Mouse (Mus musculus) bone marrow, adult 2 months (tissue): ENCODE results near the gene Prom1. TPM values are rescaled to one million over a fixed set of nuclear protein-coding genes. Genes with fewer than 3 reads are reported as not detected.

Experiments
- H3K27ac ChIP-seq: fragments of 200-500 bp; 2 replicates; pipeline ENCODE4 v1.5.1; 2012; ENCODE audit warnings: low read depth, mild to moderate bottlenecking, control low read depth, inconsistent platforms, low read length; ENCODE audit not compliant: control insufficient read depth, poor library complexity, insufficient read depth
- H3K4me1 ChIP-seq: fragments of 200-500 bp; 2 replicates; pipeline ENCODE4 v1.6.1; 2011; ENCODE audit warnings: low read length; ENCODE audit not compliant: control insufficient read depth, insufficient read depth
- H3K4me3 ChIP-seq: fragments of 200-500 bp; replicated peaks from 2 replicates; pipeline ENCODE3; 2011; ENCODE audit warnings: mild to moderate bottlenecking, low read depth, low read length, control low read depth; ENCODE audit not compliant: control insufficient read depth
- CTCF ChIP-seq: fragments of 200-500 bp; IDR thresholded peaks from 2 replicates; pipeline ENCODE4 v1.5.1; 2011; ENCODE audit warnings: low read length, control low read depth; ENCODE audit not compliant: control insufficient read depth, insufficient read depth
- POLR2A ChIP-seq: fragments of 200-500 bp; IDR thresholded peaks from 2 replicates; pipeline ENCODE4 v1.6.1; 2011; ENCODE audit warnings: low read depth, mild to moderate bottlenecking, control low read depth, low read length, borderline replicate concordance; ENCODE audit not compliant: control insufficient read depth
- WGBS: fragments of 180-500 bp; shearing (Covaris S2); methylation state at CpG from one replicate; pipeline ENCODE4 v1.1.7; 2018; 5-methylcytosine and 5-hydroxymethylcytosine counted together
- polyA plus RNA-seq: library from polyadenylated mRNA; stranded (reverse); fragments of >200 nt; gene quantifications from 2 replicates; pipeline ENCODE4 v1.2.4, GENCODE M21; 2011; ENCODE audit warnings: low replicate concordance; ENCODE audit not compliant: missing spikeins, insufficient read depth, insufficient read length

The Prom1 gene
- polyA plus RNA-seq, 1 experiment = 58.9 TPM

DNA sequence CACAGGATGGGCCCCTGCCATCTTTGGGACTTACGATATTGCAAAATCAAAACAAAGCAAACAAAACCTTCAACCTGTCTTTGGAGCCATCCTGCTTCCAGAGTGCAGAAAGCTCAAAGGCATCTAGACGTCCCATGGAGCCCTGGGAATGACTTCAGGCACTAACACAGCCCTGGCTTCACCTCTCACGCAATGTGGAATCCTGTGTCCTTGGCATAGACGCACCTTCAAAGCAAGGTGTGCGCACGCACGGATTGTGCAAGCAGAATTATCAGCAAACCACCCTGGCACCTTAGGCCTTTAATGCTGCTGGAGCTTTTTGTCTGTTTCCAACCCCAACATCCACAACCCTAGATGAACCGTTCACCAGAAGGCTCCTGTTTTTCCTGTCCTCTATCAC is 104.2 kb downstream of the Prom1 start:
- no peak overlapping the region for H3K4me3 ChIP-seq
- no peak overlapping the region for H3K27ac ChIP-seq
- TF ChIP-seq POLR2A (no peak), CTCF (no peak)
- 80% methylated on average over 8 of the region's 8 CpGs for WGBS
- no peaks in the 10 kb centered on the region for H3K4me1 ChIP-seq

DNA sequence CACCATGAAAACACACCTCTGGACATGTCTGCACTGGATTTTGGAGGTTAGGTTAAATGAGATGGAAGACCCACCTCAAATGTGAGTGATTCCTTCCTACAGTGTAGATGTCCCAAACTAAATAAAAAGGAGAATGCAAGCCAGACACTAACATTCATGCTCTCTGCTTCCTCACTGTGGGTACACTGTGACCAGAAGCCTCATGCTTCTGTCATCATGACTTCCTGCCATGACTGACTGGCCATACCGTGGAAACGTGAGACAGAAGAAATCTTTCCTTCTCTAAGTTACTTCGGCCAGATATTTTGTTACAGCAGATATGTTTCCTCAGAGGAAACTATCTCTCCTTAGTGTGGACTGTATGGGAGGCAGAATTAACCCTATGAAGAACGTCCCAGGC is 105.7 kb downstream of the Prom1 start:
- 7% methylated on average over 4 of the region's 4 CpGs for WGBS
- no peak overlapping the region for H3K4me3 ChIP-seq
- TF ChIP-seq POLR2A = no peak
- no peak for TF ChIP-seq CTCF
- no peaks in the 10 kb centered on the region for H3K4me1 ChIP-seq
- no peak overlapping the region for H3K27ac ChIP-seq

DNA sequence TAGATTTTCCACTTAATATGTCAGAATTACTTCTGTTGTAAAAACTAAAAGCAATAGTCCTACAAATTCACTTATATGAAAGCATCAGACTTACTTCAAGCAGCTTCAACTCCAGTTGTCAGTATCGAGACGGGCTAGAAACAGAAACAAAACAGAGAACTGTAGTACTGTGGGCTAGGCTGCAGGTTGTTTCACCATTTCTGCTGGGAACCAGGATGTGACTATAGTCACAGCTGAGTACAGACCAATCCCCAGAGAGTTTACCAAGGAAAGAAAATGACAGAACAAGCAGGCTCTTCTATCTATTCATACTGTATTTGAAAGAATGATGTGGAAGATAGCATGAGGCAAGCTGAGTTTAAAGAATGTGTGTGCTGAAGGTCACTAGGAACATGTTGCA is 106.9 kb downstream of the Prom1 start:
- no peaks in the 10 kb centered on the region for H3K4me1 ChIP-seq
- WGBS = 61% methylated on average over 2 of the region's 2 CpGs
- no peak overlapping the region for H3K27ac ChIP-seq

DNA sequence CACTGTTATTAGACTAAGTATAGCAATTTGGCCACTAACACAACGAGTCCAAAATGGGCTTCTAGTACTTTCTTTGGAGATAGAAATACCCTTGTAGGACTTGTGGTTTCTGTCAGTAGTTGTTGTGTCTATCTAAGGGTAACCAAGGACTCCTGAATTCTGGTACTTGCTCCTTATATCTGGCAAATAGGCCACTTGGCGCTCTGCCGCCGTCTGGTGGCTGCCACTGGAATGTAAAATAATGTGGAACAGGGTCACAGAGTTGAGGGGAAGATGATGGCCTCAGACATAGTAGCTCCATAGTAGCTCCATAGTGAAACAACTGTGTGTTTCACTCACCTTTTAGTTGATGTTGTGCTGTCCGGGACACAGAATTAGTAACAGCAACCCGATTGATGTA is 111.5 kb downstream of the Prom1 start:
- 48% methylated on average over 6 of the region's 6 CpGs for WGBS
- H3K4me3 ChIP-seq = no peak overlapping the region
- no peaks in the 10 kb centered on the region for H3K4me1 ChIP-seq
- peak; percentile 81 for TF ChIP-seq CTCF
- no peak for TF ChIP-seq POLR2A
- no peak overlapping the region for H3K27ac ChIP-seq

More for the DNA sequence above, 106.9 kb downstream of the Prom1 start:
- TF ChIP-seq CTCF = no peak
- TF ChIP-seq POLR2A = no peak
- H3K4me3 ChIP-seq = no peak overlapping the region

DNA sequence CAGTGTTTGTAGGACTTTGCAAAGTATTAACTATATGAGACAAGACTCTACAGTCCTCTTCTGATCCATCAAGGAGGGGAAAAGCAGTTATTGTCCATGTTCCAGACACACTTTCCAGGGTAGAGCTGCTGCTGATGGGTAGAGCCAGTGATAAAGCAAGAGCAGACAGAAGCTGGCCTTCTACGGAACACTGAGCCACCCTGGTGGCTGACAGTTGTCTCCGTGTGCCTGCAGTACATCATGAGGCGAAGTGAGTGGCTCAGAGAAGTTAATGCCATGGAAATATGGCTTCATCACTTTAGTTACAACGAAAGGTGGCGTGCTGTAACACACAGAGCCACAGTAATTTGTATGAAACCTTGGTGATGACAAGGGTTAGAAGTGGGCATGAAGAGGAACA is 112.8 kb downstream of the Prom1 start:
- TF ChIP-seq CTCF (no peak), POLR2A (no peak)
- Histone ChIP-seq H3K4me1 (no peaks in the 10 kb centered on the region), H3K4me3 (no peak overlapping the region), H3K27ac (no peak overlapping the region)
- WGBS = 66% methylated on average over 5 of the region's 5 CpGs

DNA sequence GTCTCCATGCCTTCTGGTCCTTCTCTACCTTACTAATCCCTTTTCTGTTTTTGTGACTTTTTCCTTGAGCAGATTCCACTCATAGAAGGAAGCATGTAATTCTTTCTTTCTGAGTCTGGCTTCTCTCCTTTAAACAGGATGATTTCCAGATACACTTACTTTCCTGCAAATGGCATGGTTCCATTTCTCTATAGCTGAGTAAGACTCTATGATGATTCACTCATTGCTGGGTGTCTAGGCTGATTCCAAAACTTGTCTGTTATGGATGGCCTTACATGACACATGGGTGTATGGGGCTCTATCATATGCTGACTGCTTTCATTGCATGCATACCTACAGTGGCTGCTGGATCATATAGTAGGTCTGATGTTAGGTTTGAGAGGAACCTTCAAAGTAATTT is 115.6 kb downstream of the Prom1 start:
- H3K4me3 ChIP-seq = no peak overlapping the region
- no peak overlapping the region for H3K27ac ChIP-seq
- no peaks in the 10 kb centered on the region for H3K4me1 ChIP-seq
- TF ChIP-seq POLR2A = no peak
- no peak for TF ChIP-seq CTCF

DNA sequence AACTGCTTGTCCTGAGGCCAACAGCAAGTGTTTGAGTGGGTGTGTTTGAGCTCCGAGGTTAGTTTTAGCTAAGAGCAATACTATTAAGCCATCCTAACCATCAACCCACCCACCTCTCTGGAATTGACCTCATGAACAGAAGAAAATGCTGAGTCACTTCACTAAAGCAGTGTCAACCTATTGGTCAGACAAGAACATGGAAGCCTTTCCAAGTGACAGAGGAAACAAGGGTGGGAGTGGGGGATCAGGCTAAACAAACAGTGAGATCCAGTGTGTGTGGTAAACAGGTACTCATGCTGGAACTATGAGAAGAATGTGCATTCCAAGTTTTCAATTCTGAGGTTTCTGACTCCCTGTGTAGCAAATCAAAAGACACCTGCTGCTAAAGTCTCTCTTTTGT is 118.9 kb downstream of the Prom1 start:
- no peak overlapping the region for H3K4me3 ChIP-seq
- WGBS = 55% methylated on average over 1 of the region's 1 CpGs
- TF ChIP-seq POLR2A = no peak
- no peak for TF ChIP-seq CTCF
- no peaks in the 10 kb centered on the region for H3K4me1 ChIP-seq
- H3K27ac ChIP-seq = no peak overlapping the region

DNA sequence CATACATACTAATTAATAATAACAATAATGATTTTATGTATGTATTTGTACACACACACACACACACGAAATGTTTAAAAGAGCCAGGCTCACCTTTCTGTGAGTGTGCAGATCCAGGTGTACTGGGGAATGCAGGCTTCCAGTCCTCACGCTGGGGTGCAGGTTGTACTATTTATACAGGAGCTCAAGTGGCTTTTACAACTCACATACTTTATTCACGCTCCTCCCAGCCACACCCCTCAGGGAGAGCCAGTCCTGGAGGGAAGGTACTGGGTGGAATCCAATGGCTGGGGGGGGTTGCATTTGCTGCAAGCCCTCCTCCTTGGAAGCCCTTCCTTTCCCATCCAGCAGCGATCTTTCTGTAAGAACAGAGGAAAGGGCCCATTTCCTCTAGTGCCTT is 120.2 kb downstream of the Prom1 start, which contains the start of gene Fgfbp1:
Gene Fgfbp1 (minus strand): TSS at position 160 of the 400 bp plus-strand sequence.
- Histone ChIP-seq H3K4me1 (no peaks in the 10 kb centered on the region), H3K4me3 (no peak within 1 kb of the TSS), H3K27ac (no peak within 1 kb of the TSS)
- TF ChIP-seq POLR2A = no peak
- TF ChIP-seq CTCF = no peak
- WGBS = 65% methylated on average over 4 of the region's 4 CpGs

DNA sequence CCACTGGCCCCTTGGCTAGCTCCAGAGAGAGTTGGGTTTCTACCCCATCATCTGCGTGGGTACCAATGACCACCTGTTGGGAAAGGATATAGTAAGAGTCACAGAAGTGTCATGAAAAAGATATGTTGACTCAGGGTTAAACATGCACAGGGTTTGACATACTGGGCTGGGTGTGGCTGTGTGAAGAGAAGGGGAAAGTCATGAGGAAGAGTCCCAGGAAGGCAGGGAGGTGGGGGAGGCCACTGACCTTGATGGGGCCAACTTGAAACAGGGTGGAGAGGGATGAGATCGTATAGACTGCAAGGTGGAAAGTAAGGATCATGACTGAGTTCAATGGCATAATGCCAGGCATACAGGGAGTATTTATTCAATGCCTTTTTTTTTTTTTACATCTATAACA is 121.4 kb downstream of the Prom1 start:
- Histone ChIP-seq H3K4me3 (no peak overlapping the region), H3K4me1 (no peaks in the 10 kb centered on the region), H3K27ac (no peak overlapping the region)
- no peak for TF ChIP-seq POLR2A
- WGBS = 66% methylated on average over 2 of the region's 2 CpGs
